8 mouse cellular contexts compared by ENCODE assay signal in the genomic region with DNA sequence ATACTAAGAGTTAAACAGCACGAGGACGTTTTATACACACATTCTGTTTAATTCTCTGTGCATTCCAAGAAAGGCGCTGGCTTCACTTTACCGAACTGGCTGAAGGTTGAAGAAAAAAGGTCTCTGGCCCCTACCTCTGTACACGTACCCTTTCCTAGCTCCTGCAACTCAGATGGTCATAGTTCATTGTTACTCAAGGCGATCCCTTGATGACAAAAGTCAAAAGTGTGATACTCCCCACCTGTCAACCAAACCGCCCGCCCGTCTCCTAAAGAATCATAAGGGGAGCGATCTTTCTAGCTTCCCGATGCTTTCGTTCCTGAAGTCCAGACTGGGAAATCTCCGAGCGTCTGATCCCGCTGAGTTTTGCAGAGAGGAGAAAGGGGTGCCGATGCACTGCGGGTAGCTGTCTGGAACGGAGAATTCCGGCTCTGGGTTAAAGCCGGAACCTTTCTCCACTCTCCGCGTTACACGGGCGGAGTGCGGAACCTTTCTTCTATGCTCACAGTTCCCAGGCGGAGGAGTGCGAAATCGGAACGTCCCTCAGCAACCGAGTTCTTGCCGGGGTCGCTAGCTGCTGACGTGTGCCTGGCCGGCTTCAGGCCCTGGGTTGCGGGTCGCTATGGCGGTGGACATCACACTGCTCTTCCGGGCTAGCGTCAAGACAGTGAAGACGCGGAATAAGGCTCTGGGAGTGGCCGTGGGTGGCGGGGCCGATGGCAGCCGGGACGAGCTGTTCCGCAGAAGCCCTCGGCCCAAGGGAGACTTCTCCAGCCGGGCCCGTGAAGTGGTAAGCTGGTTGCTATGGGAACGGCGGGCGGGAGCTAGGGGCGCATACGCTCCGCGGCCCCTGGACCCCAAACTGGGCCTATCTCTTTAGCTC. TPM values are rescaled to one million over a fixed set of nuclear protein-coding genes. Genes with fewer than 3 reads are reported as not detected.
A peak's percentile ranks its signal among the peaks of the same experiment; 100 is the strongest.
DNase-seq lines count a peak whose midpoint lies in the region; ATAC-seq lines count a peak whose summit lies in the region.

A gene (plus strand): TSS at position 33 of the 883 bp plus-strand sequence.

- no peaks in the 10 kb centered on the region for H3K9me3 ChIP-seq in heart, embryonic 13.5 days
- H3K9me3 ChIP-seq in liver, embryonic 12.5 days (replicated peaks): no peaks in the 10 kb centered on the region
- H3K9me3 ChIP-seq in stomach, embryonic 15.5 days: no peaks in the 10 kb centered on the region

- H3K4me3 ChIP-seq in brown adipose tissue, adult 24 weeks (ENCODE audit: insufficient read depth, low read depth, low read length): peak within 1 kb of the TSS; percentile 86
- peak within 1 kb of the TSS; percentile 94 for H3K4me3 ChIP-seq in heart, embryonic 13.5 days
- peak within 1 kb of the TSS; percentile 87 for H3K4me3 ChIP-seq in liver, embryonic 12.5 days
- H3K4me3 ChIP-seq in stomach, embryonic 15.5 days (replicated peaks): peak within 1 kb of the TSS; percentile 98

- no peaks in the 10 kb centered on the region for H3K27me3 ChIP-seq in heart, embryonic 13.5 days (replicated peaks)
- peaks cover 11% of the 10 kb centered on the region; the same call in 1 of the 2 replicates for H3K27me3 ChIP-seq in liver, embryonic 12.5 days (replicated peaks)
- H3K27me3 ChIP-seq in stomach, embryonic 15.5 days (replicated peaks): no peaks in the 10 kb centered on the region

- peak within 1 kb of the TSS; percentile 91 for H3K9ac ChIP-seq in heart, embryonic 13.5 days
- peak within 1 kb of the TSS; percentile 86 for H3K9ac ChIP-seq in liver, embryonic 12.5 days
- peak within 1 kb of the TSS; percentile 80 for H3K9ac ChIP-seq in stomach, embryonic 15.5 days

- peak; percentile 61; the same call in 1 of the 2 replicates for ATAC-seq in heart, embryonic 13.5 days (ENCODE audit: extremely low read depth, insufficient number of reproducible peaks, low FRiP score, low TSS enrichment)
- ATAC-seq in liver, embryonic 12.5 days: peak; percentile 93
- ATAC-seq in stomach, embryonic 15.5 days (ENCODE audit: insufficient read depth, low FRiP score, low read depth): peak; percentile 96

- H3K4me1 ChIP-seq in brown adipose tissue, adult 24 weeks (ENCODE audit: control insufficient read depth, insufficient read depth, insufficient read length, low read length): peaks cover 7% of the 10 kb centered on the region
- peaks cover 16% of the 10 kb centered on the region for H3K4me1 ChIP-seq in heart, embryonic 13.5 days
- peaks cover 22% of the 10 kb centered on the region for H3K4me1 ChIP-seq in liver, embryonic 12.5 days
- 0 out of 2 replicates have a peak, but pooled peaks cover 4% of the 10 kb centered on the region for H3K4me1 ChIP-seq in stomach, embryonic 15.5 days

- peak within 1 kb of the TSS; percentile 86 for H3K27ac ChIP-seq in brown adipose tissue, adult 24 weeks (replicated peaks; ENCODE audit: low read depth, low read length)
- H3K27ac ChIP-seq in heart, embryonic 13.5 days (replicated peaks): peak within 1 kb of the TSS; percentile 68; the same call in 1 of the 2 replicates
- H3K27ac ChIP-seq in liver, embryonic 12.5 days: peak within 1 kb of the TSS; percentile 43
- H3K27ac ChIP-seq in stomach, embryonic 15.5 days: peak within 1 kb of the TSS; percentile 54

- peak within 1 kb of the TSS; percentile 78 for H3K4me2 ChIP-seq in heart, embryonic 13.5 days
- H3K4me2 ChIP-seq in liver, embryonic 12.5 days: peak within 1 kb of the TSS; percentile 81
- H3K4me2 ChIP-seq in stomach, embryonic 15.5 days: peak within 1 kb of the TSS; percentile 68

- under 1% methylated on average over 57 of the region's 57 CpGs for WGBS in heart, embryonic 13.5 days
- under 1% methylated on average over 57 of the region's 57 CpGs for WGBS in liver, embryonic 12.5 days (ENCODE audit: insufficient replicate concordance)
- WGBS in stomach, embryonic 15.5 days: under 1% methylated on average over 57 of the region's 57 CpGs

- DNase-seq in CD4-positive, CD25-positive, alpha-beta regulatory T cell, adult 2 months (ENCODE audit: low read depth, low spot score): peak; percentile 82
- DNase-seq in fat pad, adult 2 months (ENCODE audit: extremely low read depth, low read depth, low spot score): peak; percentile 11
- peak; percentile 92 for DNase-seq in kidney, postnatal 10 days
- DNase-seq in natural killer cell, adult 2 months (ENCODE audit: low spot score in 2 of 2): peak; percentile 74 to 76

- peaks cover 16% of the 10 kb centered on the region for H3K36me3 ChIP-seq in heart, embryonic 13.5 days
- peaks cover 5% of the 10 kb centered on the region; the same call in 1 of the 2 replicates for H3K36me3 ChIP-seq in liver, embryonic 12.5 days
- no peaks in the 10 kb centered on the region for H3K36me3 ChIP-seq in stomach, embryonic 15.5 days

RNA-seq across cellular contexts. Expression of the gene that starts here (rescaled TPM):
- polyA plus RNA-seq in brown adipose tissue, adult 24 weeks (2012; ENCODE audit: insufficient read depth, insufficient read length, missing spikeins): 52.3 and 61.2 TPM in 2 replicates
- 26.3 and 28.0 TPM in 2 replicates for polyA plus RNA-seq in heart, embryonic 13.5 days (2015; fragmentation: Nextera tagmentation; extraction: Ambion mirVana)
- polyA plus RNA-seq in liver, embryonic 12.5 days (2016; fragmentation: Nextera tagmentation; extraction: Ambion mirVana): 20.0 and 20.2 TPM in 2 replicates
- polyA plus RNA-seq in stomach, embryonic 15.5 days (2015; fragmentation: Nextera tagmentation; extraction: Ambion mirVana): 37.2 and 43.1 TPM in 2 replicates

Comparison
In these comparisons a context has a peak if more than half of its experiments do, and no peak if none do; other contexts are left out.
1. Peak in every context shown above with its lines: DNase-seq, ATAC-seq, H3K4me3 ChIP-seq and H3K27ac ChIP-seq.
2. DNase-seq: peak in every context shown above with its lines; median percentile 92 in kidney, postnatal 10 days; 82 in CD4-positive, CD25-positive, alpha-beta regulatory T cell, adult 2 months; 75 in natural killer cell, adult 2 months; 11 in fat pad, adult 2 months.